Mouse (Mus musculus) thymus, postnatal 4 days (tissue): ENCODE measurements around the gene Eapp.
"Not testable (repeated sequence)": the region's sequence is repeated elsewhere in the genome, so short reads cannot be mapped to it uniquely, and the experiment has no call there.

ENCODE experiments used
- DNase-seq: peaks from one replicate; pipeline ENCODE4 v3.0.0; 2021

The Eapp gene

GRCm38 (mm10) chr12:54695511-54696241, at the start of gene Eapp:
Gene Eapp, minus strand, starts transcription at chr12:54695897.
- DNase-seq: peak; percentile 95

- peak; percentile 30 for DNase-seq
Measured at GRCm38 (mm10) chr12:54738661-54739243, 43.1 kb upstream of the Eapp start.

GRCm38 (mm10) chr12:54737891-54738660, 42.4 kb upstream of the Eapp start:
- not testable (repeated sequence) for DNase-seq

- peak; percentile 71 for DNase-seq
Measured at GRCm38 (mm10) chr12:54734307-54735131, 38.8 kb upstream of the Eapp start.

- DNase-seq: not testable (repeated sequence)
Measured at GRCm38 (mm10) chr12:54729140-54730059, 33.7 kb upstream of the Eapp start.

- DNase-seq: not testable (repeated sequence)
Measured at GRCm38 (mm10) chr12:54718871-54719786, 23.4 kb upstream of the Eapp start.

- DNase-seq: not testable (repeated sequence)
Measured at GRCm38 (mm10) chr12:54717516-54717915, 21.8 kb upstream of the Eapp start.

GRCm38 (mm10) chr12:54713822-54714626, 18.3 kb upstream of the Eapp start:
- peak; percentile 73 for DNase-seq

- peak; percentile 47 for DNase-seq
Measured at GRCm38 (mm10) chr12:54710494-54710879, 14.8 kb upstream of the Eapp start.

- not testable (repeated sequence) for DNase-seq
Measured at GRCm38 (mm10) chr12:54709691-54710493, 14.2 kb upstream of the Eapp start.

GRCm38 (mm10) chr12:54699394-54699793, 3.7 kb upstream of the Eapp start:
- no peak for DNase-seq

- DNase-seq: peak; percentile 36
Measured at GRCm38 (mm10) chr12:54697791-54698250, 2.1 kb upstream of the Eapp start.

- peak; percentile 50 for DNase-seq
Measured at GRCm38 (mm10) chr12:54697003-54697597, 1.4 kb upstream of the Eapp start.

GRCm38 (mm10) chr12:54696242-54697002, 725 bp upstream of the Eapp start:
- peak; percentile 98 for DNase-seq

- no peak for DNase-seq
Measured at GRCm38 (mm10) chr12:54694847-54695510, 718 bp downstream of the Eapp start.

GRCm38 (mm10) chr12:54689082-54689481, 6.6 kb downstream of the Eapp start:
- DNase-seq: no peak

- DNase-seq: no peak
Measured at GRCm38 (mm10) chr12:54683182-54683581, 12.5 kb downstream of the Eapp start.
